Mouse (Mus musculus) cerebral cortex, adult 2 months (tissue): Measurements from ENCODE around the gene Ppara.

Experiments used
- WGBS: fragments of 180-500 bp; shearing (Covaris S2); methylation state at CpG from one replicate; pipeline ENCODE4 v1.1.7; 2018; 5-methylcytosine and 5-hydroxymethylcytosine counted together

Gene Ppara

DNA sequence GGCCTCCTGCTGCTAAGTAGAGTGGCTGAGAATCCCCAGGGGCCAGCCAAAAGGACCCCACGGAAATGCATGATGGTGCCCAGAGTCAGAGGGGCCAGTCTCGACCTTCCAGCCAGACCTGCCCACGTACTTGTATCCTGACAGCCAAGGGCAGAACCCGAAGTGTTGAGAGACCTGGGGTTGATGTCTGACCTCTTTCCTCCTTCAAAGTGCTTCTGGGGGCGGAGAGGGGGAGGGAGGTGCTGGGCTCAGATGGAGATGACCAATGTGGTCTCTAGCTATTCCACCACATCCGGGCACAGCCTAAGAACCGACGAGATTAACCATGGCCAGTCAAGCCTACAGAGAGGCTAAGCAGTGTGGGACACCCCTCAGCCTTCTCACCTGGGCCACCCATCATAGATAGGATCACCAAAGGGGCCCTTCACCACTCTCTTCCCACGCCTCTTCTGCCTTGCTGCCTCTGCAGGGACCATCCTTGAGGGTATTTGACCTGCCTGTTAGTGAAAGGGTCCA lies 29.7 kb upstream of the Ppara start:
- WGBS = 61% methylated on average over 9 of the region's 9 CpGs

DNA sequence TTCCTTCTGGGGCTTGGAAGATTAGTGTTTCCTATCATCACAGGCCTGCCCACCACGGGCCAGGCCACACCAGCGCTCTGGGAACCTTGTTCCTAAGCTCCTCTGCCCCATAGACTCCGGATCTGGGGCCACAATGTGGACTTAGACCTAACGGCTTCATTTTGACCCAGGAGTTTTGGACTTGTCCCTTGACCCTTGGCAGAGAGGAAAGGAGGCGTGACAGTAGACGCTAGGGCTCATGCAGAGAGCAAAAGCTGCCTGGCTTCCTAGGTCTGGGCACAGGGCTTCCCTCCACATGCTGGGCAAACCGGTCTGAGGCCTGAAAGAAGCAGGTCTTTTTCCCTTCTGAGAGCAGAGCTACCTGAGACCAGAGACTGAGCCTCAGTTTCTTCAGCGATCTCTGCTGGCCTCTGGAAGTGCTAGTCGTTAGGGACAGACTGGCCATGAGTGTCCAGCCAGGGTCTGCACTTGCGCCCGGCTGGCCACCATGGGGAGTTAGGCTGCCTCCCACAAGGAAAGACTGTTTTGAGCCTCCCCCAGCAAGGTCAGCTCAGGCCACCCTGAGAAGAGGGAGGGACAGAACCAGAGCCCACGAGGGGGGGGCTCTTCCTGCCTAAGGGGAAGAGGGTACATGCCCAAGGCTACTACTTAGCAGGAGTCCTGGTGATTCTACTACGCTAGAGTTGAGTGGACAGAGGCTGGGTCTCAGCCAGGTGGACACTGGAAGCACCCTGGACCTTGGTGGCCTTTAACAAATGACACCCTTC lies 29.0 kb upstream of the Ppara start:
- 47% methylated on average over 13 of the region's 13 CpGs for WGBS

DNA sequence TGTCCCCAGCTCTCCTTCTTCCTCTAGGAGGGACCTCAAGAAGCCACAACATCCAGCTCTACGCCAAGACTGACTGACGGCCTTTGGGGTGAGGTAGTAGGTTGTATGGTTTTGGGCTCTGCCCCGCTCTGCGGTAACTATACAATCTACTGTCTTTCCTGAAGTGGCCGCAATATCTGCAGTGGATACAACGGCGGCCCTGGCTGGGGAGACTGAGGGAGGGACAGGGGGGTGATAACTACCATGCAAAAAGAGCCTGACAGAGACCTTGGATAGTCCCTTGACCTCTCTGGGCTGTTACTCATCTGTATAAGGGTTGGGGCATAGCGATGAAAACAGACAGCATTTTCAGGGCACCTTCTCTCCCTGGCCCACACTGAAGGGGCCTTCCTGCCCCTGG lies 28.3 kb upstream of the Ppara start:
- 61% methylated on average over 8 of the region's 8 CpGs for WGBS

DNA sequence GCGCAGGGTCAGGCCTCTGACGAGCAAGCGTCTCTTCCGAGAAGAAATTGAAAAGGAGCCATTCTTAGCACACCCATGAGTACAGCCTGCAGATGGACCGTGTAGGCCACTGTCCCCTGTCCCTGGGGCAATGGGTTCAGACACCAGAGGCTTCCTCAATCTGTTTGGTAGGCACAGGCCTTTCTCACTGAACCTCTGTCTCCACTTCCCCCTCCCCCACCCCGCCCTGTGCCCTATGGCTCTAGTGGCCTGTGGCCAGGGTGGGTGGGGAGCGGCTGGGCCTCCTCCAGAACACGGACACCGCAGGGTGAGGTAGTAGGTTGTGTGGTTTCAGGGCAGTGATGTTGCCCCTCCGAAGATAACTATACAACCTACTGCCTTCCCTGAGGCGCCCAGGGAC lies 27.8 kb upstream of the Ppara start:
- WGBS = 62% methylated on average over 11 of the region's 11 CpGs

DNA sequence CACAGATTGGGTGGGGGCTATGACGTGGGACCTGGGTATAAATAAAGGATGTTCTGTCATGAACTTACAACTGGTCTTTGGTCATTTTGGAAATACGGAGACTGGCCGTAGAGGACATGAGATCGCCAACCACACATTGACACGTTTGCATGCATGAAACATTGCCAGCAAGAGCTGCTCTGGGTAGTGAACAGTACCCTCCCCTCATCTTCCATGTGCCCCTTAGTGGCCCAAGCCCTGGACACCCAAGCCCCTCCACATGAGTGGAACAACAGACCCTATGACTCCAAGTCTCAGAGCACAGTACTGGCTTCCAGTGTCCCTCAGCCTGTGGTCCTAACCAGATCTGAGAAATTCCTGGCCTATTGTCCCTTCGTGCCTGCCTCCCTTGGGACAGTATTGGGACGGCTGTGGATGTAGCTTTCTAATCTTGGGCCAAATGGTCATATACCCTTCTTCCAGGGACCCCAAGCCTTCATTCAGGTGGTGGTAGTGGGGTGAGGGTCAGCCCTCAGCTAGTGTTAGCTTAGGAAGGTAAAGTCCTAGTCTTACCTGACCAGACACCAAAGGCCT lies 27.2 kb upstream of the Ppara start:
- 53% methylated on average over 7 of the region's 7 CpGs for WGBS

DNA sequence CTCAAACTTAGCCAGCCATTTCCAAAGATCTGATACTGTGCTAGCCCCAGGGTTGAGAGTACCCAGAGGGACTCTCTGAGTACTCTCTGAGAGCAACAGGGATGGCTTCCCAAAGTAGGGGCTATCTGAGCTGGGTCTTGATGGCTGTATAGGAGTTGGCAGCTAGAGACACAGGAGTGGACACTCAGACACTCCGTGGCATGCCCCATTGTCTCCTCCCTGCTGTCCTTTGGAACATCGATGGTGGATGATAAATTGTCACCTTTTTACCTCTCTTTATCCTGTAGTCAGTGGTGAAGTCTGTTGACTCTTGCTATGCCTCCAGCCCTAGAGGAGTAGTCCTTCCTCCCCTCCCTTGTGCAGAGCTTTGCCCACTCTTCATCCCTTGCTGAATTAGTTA lies 26.6 kb upstream of the Ppara start:
- WGBS = 85% methylated on average over 2 of the region's 2 CpGs

DNA sequence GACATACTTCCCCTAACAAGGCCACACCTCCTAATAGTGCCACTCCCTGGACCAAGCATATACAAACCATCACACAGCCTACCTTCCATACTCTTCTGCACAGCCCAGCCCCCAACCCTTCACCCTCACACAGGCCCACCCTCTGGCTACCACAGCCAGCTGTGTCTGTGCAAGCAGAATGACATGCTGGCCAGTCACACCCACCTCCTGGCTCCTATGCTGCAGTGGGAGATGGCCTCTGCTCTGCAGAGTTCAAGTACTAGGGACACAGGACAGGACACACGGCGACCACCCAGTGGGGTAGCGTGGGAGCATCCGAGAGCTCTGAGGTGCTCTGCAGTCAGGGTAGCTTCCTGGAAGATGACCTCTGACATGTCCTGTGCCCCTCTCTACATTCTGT lies 25.9 kb upstream of the Ppara start:
- 54% methylated on average over 4 of the region's 4 CpGs for WGBS

DNA sequence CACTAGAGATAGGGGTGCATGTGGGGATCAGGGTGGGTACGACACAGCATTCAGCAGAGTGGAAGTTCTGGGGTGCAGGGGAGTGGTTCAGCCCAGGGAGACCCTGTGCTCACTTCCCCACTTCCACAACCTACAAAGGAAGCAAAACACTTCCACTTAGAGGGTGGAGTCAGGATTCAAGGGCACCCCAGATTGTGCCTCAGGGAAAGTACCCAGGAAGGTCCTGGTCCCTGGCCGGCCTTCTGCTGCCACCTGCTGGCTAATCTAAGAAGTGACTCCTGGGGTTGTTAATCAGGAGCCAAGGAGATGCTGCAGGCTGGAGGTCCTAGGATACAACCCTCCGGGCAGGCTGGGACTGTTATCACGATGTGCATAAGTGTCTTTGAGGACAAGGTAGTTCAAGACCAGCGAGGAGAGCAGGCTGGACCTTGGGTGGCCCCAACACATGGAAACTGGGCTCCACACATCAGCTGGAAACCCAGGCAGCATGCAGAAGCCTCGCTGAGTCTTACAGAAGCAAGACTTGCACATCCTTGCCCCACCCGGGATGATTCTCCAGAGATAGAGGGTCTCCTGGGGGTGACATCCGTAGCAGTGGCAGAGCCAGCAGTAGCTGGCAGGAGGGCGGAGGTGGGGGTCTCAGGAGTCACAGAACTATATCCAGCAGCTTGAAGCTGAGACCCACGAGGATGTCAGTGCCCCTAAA lies 25.4 kb upstream of the Ppara start:
- 18% methylated on average over 10 of the region's 10 CpGs for WGBS

DNA sequence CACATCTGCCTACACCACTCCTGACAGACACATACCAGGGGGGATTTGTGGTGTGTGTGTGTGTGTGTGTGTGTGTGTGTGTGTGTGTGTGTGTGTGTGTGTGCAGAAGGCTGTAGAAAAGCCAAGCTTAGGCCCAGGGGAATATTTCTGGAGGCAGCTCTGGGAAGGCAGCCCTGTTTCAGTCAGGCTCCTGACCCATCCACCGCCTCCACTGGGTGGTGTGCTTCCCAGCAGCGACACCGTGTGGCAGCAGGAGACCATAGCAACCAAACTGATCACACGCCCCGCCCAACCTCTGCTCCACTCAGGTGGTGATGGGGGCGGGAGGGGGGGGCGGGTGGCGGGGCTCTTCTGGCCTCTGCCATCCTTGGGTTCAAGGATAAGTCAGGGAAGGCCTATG lies 24.6 kb upstream of the Ppara start:
- 0% methylated on average over 6 of the region's 8 CpGs for WGBS

DNA sequence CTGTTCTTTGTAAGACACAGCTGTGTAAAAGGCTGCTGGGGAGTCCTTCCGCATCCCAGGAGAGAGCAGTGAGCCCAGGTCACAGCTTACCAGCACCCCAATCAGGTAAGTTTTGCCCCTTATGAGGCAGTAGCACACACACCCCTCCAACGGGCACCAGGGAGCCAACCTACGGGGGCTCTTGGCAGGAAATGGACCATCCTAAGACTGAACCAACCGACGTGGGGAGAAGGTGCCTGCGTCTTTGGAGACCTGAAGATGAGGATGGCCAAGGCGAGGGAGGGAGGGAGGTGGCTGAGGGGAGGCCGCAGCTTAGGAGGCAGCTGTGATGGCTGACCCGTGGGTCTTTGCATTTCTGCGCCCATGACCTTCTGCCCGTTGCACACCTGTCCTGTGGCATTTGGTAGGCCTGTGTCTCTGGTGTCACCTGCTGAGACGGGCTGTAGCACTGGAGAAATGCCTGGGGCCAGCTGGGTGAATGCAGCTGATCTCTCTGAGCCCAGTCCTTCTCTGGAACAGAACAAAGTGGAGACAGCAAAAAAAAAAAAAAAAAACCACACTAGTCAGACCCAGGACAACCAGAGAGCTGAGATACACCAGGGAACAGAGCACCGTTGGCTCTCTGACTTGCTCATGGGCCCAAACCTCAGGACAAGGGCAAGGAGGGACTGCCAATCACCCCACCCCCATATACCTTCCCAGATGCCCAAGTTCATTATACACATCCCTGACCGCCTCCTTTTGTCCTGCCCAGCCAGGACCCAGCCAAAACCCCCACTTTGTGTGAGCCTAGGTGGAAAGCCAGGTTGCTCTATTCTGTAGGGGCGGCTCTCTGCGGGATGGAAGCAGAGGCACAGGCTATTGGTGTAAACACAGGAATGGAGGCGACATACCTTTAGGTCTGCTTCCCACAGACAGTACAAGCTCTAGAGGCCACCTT lies 23.9 kb upstream of the Ppara start:
- 75% methylated on average over 17 of the region's 17 CpGs for WGBS

DNA sequence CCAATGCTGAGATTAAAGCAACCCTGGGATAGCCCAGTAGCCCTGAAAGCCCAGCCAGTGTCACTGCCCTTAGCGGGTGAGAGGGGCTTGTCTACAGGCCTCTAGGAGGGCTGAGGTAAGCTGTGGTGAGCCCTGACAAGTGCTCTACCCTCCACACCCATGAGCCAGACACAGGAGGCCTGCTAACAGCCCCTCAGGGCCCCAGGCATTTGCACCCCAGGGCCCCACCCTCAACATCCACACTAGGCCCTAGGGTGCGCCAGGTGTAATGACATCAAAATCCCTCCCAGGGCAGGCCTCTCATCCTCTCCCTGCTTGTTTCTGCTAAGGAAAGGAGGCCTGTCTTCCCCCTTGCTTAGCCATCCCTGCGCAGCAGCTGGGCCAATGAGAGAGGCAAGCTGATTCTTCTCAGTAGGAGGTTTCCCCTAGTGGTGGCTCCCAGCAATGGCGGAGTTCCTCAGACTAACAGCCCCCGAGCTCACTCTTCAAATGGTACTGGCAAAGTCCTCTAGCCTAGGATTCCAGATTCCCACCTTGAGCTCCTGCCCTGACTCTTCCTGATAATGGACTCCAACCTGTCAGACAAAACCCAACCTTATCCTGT lies 22.1 kb upstream of the Ppara start:
- whole genome bisulfite sequencing = 43% methylated on average over 5 of the region's 5 CpGs

DNA sequence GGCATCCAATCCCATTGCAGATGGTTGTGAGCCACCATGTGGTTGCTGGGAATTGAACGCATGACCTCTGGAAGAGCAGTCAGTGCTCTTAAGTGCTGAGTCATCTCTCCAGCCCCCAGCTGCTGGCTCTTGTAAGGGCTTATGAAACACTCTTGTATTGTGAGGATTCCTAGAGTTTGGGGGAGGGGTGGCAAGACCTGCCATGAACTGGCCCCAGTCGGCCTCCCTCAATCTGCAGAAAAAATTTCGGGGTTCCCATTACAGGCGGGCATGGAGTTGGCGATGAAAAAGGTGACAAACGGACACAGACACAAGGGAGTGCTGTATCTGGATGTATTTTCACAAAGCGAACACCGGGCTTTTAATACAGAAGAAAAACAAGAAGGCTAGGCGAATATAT lies 21.4 kb upstream of the Ppara start:
- WGBS = 89% methylated on average over 9 of the region's 9 CpGs

DNA sequence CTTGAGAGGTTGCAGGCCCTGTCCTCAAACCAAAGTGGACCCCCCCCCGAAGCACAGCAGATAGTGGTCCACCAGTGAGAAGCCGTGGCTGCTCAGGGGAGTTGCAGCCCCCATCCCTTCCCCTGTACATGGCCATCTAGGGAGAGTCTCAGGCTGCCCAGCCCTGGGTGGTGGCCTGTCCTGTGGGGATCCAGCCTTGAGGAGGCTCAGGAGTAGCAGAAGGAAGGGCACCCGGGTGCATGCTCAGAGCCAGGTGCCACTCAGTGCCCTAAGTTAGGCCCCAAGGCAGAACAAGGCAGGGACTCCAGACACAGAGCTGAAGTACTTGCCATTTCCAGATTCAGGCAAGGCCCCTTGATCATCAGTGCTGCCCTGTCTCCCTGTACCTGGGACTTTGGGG lies 19.7 kb upstream of the Ppara start:
- 88% methylated on average over 3 of the region's 3 CpGs for WGBS

DNA sequence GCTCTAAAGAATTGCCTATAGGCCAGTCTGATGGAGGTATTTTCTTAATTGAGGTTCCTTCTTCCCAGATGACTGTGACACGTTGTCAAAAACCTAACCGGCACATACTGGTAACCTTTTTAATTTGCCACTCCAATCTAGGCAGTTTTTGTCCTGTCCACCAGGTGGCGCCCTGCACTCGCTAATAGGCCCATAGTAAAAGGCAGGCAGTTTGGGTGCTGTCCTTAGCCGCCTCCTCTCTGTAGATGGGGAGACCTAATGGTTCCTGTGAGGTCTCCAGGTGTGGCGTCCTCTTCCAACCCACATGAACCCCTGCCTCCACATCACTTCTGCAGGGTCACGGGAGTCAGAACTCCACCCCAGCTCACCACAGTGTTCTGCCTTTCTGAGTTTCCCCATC lies 18.7 kb upstream of the Ppara start:
- 6% methylated on average over 7 of the region's 7 CpGs for WGBS

DNA sequence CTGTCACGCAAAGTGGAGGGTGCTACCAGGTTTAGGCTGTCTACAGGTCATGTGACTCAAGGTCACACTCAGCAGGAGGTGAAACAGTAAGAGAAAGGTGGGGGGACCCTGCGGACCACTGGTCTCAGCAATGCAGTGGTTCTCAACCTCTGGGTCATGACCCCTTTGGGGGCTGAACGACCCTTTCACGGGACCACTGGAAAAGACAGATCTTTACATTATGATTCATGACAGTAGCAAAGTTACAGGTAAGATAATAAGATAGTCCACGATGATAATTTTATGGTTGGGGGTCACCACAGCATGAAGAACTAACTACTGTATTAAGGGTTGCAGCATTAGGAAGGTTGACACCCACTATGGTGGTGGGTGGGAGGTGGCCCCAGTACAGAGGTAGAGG lies 18.2 kb upstream of the Ppara start:
- WGBS = 84% methylated on average over 5 of the region's 5 CpGs

DNA sequence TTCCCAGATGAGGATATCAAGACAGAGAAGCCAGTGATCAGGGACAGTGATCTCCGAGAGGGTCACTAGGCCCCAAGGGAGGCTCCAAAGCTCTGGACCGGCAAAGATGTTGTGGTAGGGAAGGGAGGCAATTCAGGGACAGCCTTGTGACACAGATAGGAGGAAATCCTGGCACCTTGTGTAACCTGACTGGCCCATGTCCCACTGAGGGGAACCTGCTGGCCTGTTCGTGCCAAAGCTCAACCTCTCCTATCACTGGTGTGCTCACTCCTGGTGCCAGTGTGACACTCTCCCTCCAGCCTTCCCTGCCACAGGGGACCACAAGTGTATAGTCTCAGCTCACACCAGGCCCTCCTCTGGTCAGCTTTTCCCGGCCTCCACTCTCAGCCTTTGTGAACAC lies 17.8 kb upstream of the Ppara start:
- 80% methylated on average over 4 of the region's 4 CpGs for WGBS

DNA sequence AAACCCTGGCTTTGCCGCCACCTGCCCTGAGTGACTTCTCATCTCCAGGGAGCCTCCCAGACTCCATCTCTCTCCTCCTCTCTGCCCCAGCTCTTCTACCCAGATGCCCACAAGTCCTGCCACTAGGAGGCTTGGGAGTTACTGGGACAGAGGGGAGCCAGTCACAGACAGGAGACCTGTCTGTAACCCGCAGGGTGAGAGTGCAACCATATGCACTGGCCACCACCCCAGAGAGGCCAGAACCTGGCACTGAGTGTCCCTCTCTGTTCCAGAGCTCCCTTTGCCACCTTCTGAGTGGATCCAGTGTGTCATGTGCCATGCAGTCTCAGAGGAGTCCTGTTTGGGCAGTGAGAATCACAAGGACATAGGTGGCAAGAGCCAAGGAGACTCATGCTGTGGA lies 17.0 kb upstream of the Ppara start:
- 94% methylated on average over 2 of the region's 2 CpGs for WGBS

DNA sequence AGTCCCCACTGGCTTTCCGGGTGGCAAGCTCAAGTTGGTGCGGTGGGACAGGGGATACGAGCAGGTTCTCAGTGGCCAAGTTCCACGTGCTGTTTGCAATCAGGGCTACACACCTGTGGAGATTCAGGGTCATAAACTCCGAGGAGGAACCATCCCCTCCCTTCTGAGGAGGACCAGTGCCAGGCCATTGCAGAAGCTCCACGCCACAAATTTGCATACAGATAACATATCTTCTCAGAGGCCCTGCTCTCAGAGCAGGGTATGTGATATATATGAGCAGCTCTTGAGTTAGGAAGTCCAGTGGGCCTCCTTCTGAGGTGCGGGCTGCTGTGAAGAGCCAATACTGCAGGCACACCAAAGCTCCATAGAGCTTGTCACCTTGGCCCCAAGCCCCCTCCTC lies 15.8 kb upstream of the Ppara start:
- WGBS = 89% methylated on average over 7 of the region's 7 CpGs

DNA sequence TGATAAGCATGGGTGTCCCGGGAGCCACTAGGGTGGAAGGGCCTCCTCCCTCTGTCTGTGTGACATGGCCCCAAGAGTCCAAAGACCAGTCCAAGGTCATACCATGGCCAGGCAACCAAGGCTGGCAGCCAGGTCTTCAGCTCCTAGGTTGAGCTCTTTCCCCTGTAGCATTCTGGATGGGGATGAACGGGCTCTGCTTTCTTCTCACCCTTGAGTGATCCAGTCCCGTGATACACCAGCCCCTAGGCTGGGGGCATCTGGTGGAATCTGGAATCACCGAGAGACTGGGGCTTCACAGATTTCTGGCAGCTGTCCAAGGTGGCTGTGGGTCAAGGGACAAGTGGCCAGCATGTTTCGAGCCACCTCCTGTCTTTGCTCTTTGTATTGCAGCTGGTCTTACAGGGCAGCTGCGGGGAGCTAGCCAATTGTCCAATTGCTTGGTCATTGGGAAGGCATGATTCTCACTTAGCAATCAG lies 14.4 kb upstream of the Ppara start:
- WGBS = 75% methylated on average over 6 of the region's 6 CpGs

DNA sequence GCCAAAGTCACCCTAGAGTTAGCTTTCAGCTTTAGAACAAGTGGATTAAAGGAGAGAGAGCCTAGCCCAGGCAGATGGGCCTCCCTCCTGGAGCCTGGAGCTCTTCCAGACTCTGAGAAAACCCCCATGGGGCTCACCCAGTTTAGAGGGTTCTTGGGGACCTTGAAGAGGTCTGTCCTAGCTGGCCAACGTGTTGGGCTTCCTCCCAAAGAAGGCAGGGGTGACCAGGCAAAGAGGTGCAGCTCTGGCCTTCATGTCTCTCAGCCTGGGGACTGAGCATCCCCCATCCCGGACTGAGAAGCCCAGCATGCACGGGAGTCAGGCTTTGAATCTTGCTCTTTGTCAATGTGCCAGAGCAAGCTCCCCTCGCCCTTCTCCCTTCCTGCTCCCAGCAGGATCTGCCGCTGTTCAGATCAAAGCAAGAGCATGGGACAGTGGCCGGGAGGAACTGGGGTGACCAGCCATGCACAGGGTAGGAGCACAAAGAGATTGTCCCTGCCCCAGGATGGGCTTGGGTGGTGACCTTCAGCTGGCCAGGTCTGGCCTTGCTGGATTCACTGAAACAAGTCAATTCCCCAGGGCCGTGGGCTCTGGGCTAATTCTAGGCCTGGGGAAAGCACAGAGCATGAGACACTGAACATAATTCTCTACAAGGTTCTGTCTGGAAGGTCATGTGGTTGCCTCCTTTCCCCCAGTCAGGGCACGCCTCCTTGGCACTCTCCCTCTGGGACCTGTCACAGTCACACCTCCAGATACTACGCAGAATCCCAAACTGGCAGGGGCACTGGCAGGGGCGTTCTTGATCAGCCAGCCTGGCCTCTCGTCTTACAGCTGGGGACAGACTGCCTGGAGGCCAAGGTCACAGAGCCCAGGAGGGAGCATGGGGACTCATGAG lies 10.3 kb upstream of the Ppara start:
- WGBS = 60% methylated on average over 11 of the region's 11 CpGs
